Mouse (Mus musculus) midbrain, embryonic 14.5 days (tissue): ENCODE results near the gene Itga10. TPM values are rescaled to one million over a fixed set of nuclear protein-coding genes. Genes with fewer than 3 reads are reported as not detected.

ENCODE experiments used
- ATAC-seq: fragments of 200-750 bp; cut with Nextera tagmentation; 2 replicates; pipeline ENCODE4 v1.8.0; 2017; ENCODE audit warnings: moderate number of reproducible peaks, moderate library complexity; ENCODE audit not compliant: low FRiP score, low TSS enrichment
- DNase-seq: peaks from one replicate; pipeline ENCODE4 v3.0.0-alpha.2; 2015
- H3K27ac ChIP-seq: fragments of 300-500 bp; sonication (generic); replicated peaks from 2 replicates; pipeline ENCODE4 v1.5.1; 2014; ENCODE audit warnings: mild to moderate bottlenecking, low read depth, low read length, moderate library complexity
- H3K27me3 ChIP-seq: fragments of 300-500 bp; sonication (generic); 2 replicates; pipeline ENCODE4 v1.6.1; 2014; ENCODE audit warnings: low read length, control low read depth, mixed read lengths; ENCODE audit not compliant: control insufficient read depth, insufficient read depth
- H3K36me3 ChIP-seq: fragments of 300-500 bp; sonication (generic); 2 replicates; pipeline ENCODE4 v1.6.1; 2014; ENCODE audit warnings: low read length, control low read depth; ENCODE audit not compliant: control insufficient read depth, insufficient read depth
- H3K4me1 ChIP-seq: fragments of 300-500 bp; sonication (generic); 2 replicates; pipeline ENCODE4 v1.6.1; 2014; ENCODE audit warnings: mild to moderate bottlenecking, antibody characterized with exemption, low read length, control low read depth; ENCODE audit not compliant: control insufficient read depth, insufficient read depth
- H3K4me2 ChIP-seq: fragments of 300-500 bp; sonication (generic); 2 replicates; pipeline ENCODE4 v1.6.1; 2014; ENCODE audit warnings: mild to moderate bottlenecking, low read length, moderate library complexity
- H3K4me3 ChIP-seq: fragments of 300-500 bp; sonication (generic); replicated peaks from 2 replicates; pipeline ENCODE4 v1.5.1; 2014; ENCODE audit warnings: low read depth, low read length
- H3K9ac ChIP-seq: fragments of 300-500 bp; sonication (generic); replicated peaks from 2 replicates; pipeline ENCODE4 v1.6.1; 2014; ENCODE audit warnings: mild to moderate bottlenecking, low read length, moderate library complexity
- H3K9me3 ChIP-seq: fragments of 300-500 bp; sonication (generic); 2 replicates; pipeline ENCODE4 v1.6.1; 2016; ENCODE audit warnings: low read length, control low read depth, mixed read lengths; ENCODE audit not compliant: control insufficient read depth
- WGBS: fragments of 180-500 bp; shearing (Covaris S2); extraction: QIAGEN DNeasy Blood & Tissue Kit; methylation state at CpG from one replicate; pipeline ENCODE4 v1.1.7; 2014; 5-methylcytosine and 5-hydroxymethylcytosine counted together
- polyA plus RNA-seq: library from polyadenylated mRNA; unstranded; fragments of >200 nt; fragmentation: Nextera tagmentation; extraction: Ambion mirVana; gene quantifications from 2 replicates; pipeline ENCODE4 v1.2.1, GENCODE M21; 2014

Itga10 gene
- polyA plus RNA-seq = 0.62 and 0.84 TPM in 2 replicates

GRCm38 (mm10) chr3:96645018-96645649, at the start of gene Itga10:
TSS of gene Itga10 (plus strand) at chr3:96645584.
- no peak for ATAC-seq
- Histone ChIP-seq H3K9me3 (no peaks in the 10 kb centered on the region), H3K36me3 (peaks cover 28% of the 10 kb centered on the region), H3K9ac (no peak within 1 kb of the TSS), H3K4me1 (no peaks in the 10 kb centered on the region), H3K4me2 (no peak within 1 kb of the TSS), H3K4me3 (no peak within 1 kb of the TSS), H3K27ac (no peak within 1 kb of the TSS), H3K27me3 (no peaks in the 10 kb centered on the region)
- DNase-seq = peak; percentile 60
- WGBS = 65% methylated on average over 7 of the region's 7 CpGs

- peak overlapping the region; percentile 100 for H3K4me2 ChIP-seq
- DNase-seq (peak; percentile 40), ATAC-seq (no peak)
- no peaks in the 10 kb centered on the region for H3K27me3 ChIP-seq
- 20% methylated on average over 6 of the region's 6 CpGs for WGBS
- no peak overlapping the region for H3K27ac ChIP-seq
- H3K36me3 ChIP-seq = no peaks in the 10 kb centered on the region
- no peaks in the 10 kb centered on the region for H3K9me3 ChIP-seq
- peaks cover 48% of the 10 kb centered on the region for H3K4me1 ChIP-seq
- peak overlapping the region; percentile 48; the same call in 1 of the 2 replicates for H3K4me3 ChIP-seq
- no peak overlapping the region for H3K9ac ChIP-seq
These were observed 49.7 kb upstream of the Itga10 start for GRCm38 (mm10) chr3:96595661-96596060.

- WGBS = under 1% methylated on average over 22 of the region's 23 CpGs
- H3K4me2 ChIP-seq = peak within 1 kb of the TSS; percentile 100
These were observed 49.1 kb upstream of the Itga10 start, which contains the start of gene Ankrd34a for GRCm38 (mm10) chr3:96596228-96596707. TSS of gene Ankrd34a (plus strand) at chr3:96596636.

GRCm38 (mm10) chr3:96596855-96597254, 48.5 kb upstream of the Itga10 start:
- H3K4me3 ChIP-seq = peak overlapping the region; percentile 48

More at GRCm38 (mm10) chr3:96596228-96596707, 49.1 kb upstream of the Itga10 start, which contains the start of gene Ankrd34a:
- H3K27me3 ChIP-seq = no peaks in the 10 kb centered on the region
- peaks cover 48% of the 10 kb centered on the region for H3K4me1 ChIP-seq
- peak within 1 kb of the TSS; percentile 68 for H3K9ac ChIP-seq
- no peaks in the 10 kb centered on the region for H3K9me3 ChIP-seq
- DNase-seq (peak; percentile 74), ATAC-seq (no peak)
- H3K4me3 ChIP-seq = peak within 1 kb of the TSS; percentile 48
- H3K36me3 ChIP-seq = no peaks in the 10 kb centered on the region
- peak within 1 kb of the TSS; percentile 39 for H3K27ac ChIP-seq

GRCm38 (mm10) chr3:96597435-96597891, 47.9 kb upstream of the Itga10 start:
- no peaks in the 10 kb centered on the region for H3K36me3 ChIP-seq
- no peaks in the 10 kb centered on the region for H3K27me3 ChIP-seq
- ATAC-seq (no peak), DNase-seq (peak; percentile 67)
- no peaks in the 10 kb centered on the region for H3K9me3 ChIP-seq
- H3K27ac ChIP-seq = peak overlapping the region; percentile 39
- under 1% methylated on average over 40 of the region's 40 CpGs for WGBS
- peak overlapping the region; percentile 68 for H3K9ac ChIP-seq
- peak overlapping the region; percentile 100 for H3K4me2 ChIP-seq
- H3K4me1 ChIP-seq = peaks cover 56% of the 10 kb centered on the region
- peak overlapping the region; percentile 48 for H3K4me3 ChIP-seq

More at GRCm38 (mm10) chr3:96596855-96597254, 48.5 kb upstream of the Itga10 start:
- H3K36me3 ChIP-seq = no peaks in the 10 kb centered on the region
- DNase-seq (peak; percentile 41), ATAC-seq (no peak)
- peaks cover 50% of the 10 kb centered on the region for H3K4me1 ChIP-seq
- peak overlapping the region; percentile 39 for H3K27ac ChIP-seq
- H3K4me2 ChIP-seq = peak overlapping the region; percentile 100
- H3K27me3 ChIP-seq = no peaks in the 10 kb centered on the region
- H3K9me3 ChIP-seq = no peaks in the 10 kb centered on the region
- peak overlapping the region; percentile 68 for H3K9ac ChIP-seq
- 1% methylated on average over 11 of the region's 12 CpGs for WGBS

- H3K27me3 ChIP-seq = no peaks in the 10 kb centered on the region
- DNase-seq = peak; percentile 81
- H3K9ac ChIP-seq = peak overlapping the region; percentile 68
- peak overlapping the region; percentile 39; the same call in 1 of the 2 replicates for H3K27ac ChIP-seq
- H3K9me3 ChIP-seq = no peaks in the 10 kb centered on the region
- H3K4me2 ChIP-seq = peak overlapping the region; percentile 100
- peak overlapping the region; percentile 48 for H3K4me3 ChIP-seq
- ATAC-seq = no peak
- H3K4me1 ChIP-seq = peaks cover 59% of the 10 kb centered on the region
- H3K36me3 ChIP-seq = no peaks in the 10 kb centered on the region
- WGBS = 1% methylated on average over 54 of the region's 54 CpGs
These were observed 47.0 kb upstream of the Itga10 start for GRCm38 (mm10) chr3:96598156-96599068.

GRCm38 (mm10) chr3:96599069-96599393, 46.4 kb upstream of the Itga10 start:
- Histone ChIP-seq H3K4me2 (peak overlapping the region; percentile 100), H3K27me3 (no peaks in the 10 kb centered on the region), H3K27ac (no peak overlapping the region), H3K36me3 (no peaks in the 10 kb centered on the region), H3K4me1 (peaks cover 65% of the 10 kb centered on the region), H3K9ac (peak overlapping the region; percentile 68; the same call in 1 of the 2 replicates), H3K4me3 (peak overlapping the region; percentile 48; the same call in 1 of the 2 replicates), H3K9me3 (no peaks in the 10 kb centered on the region)
- no peak for DNase-seq
- no peak for ATAC-seq
- 45% methylated on average over 8 of the region's 8 CpGs for WGBS

- no peak overlapping the region for H3K4me3 ChIP-seq
- WGBS = 76% methylated on average over 3 of the region's 3 CpGs
- peaks cover 69% of the 10 kb centered on the region for H3K4me1 ChIP-seq
- ATAC-seq (no peak), DNase-seq (no peak)
- no peaks in the 10 kb centered on the region for H3K27me3 ChIP-seq
- H3K27ac ChIP-seq = no peak overlapping the region
- H3K9me3 ChIP-seq = no peaks in the 10 kb centered on the region
- peak overlapping the region; percentile 100; the same call in 1 of the 2 replicates for H3K4me2 ChIP-seq
- no peaks in the 10 kb centered on the region for H3K36me3 ChIP-seq
- H3K9ac ChIP-seq = no peak overlapping the region
These were observed 46.0 kb upstream of the Itga10 start for GRCm38 (mm10) chr3:96599411-96599810.
